Mouse (Mus musculus) left cerebral cortex, postnatal 25 days (tissue): ENCODE measurements around the gene Kcnip2. TPM values are rescaled to one million over a fixed set of nuclear protein-coding genes. Genes with fewer than 3 reads are reported as not detected.

Experiments
- DNase-seq, 2 experiments: peaks; one replicate each; pipeline ENCODE4 v3.0.0; 2022; ENCODE audit warnings: low spot score in 2 of 2, mixed read lengths in 1 of 2
- intact Hi-C: fragments of 180-260 bp; cut with DNase I; formaldehyde crosslinking; loops from one replicate; pipeline ENCODE4 v1.15.1; 2025
- total RNA-seq, 2 experiments: library from RNA; stranded (reverse); gene quantifications; 2 replicates each; pipeline ENCODE4 v1.2.3; 2021

The Kcnip2 gene
- total RNA-seq, 2 experiments from 2014 or later = 141 to 165 TPM

DNA sequence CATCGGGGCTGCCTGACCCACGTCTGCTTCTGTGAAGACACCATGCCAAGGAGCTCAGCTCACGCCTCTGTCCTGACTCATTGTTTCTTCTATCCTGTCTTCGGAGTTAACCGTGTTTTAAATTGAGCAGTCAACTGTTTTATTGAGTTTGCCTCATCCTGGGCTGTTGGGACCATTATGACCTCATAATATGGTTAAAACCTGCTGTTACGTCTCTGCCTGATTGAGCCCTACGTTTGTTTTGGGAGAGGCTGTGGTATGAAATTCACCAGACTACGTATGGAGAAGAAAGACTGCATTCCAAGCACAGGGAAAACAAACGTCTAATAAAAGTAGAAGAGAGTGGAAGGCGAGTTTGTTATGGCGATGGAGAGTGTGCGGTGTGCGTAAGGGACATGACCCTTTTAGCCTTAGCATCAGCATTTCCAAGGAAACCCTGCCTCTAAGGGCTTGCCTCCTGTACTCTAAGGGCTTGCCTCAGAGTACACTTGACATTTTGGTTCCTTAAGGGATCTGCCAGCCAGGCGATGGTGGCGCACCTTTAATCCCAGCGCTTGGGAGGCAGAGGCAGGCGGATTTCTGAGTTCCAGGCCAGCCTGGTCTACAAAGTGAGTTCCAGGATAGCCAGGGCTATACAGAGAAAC lies 31.8 kb downstream of the Kcnip2 start:
- intact Hi-C loops = no loop called here
- DNase-seq = no peak

DNA sequence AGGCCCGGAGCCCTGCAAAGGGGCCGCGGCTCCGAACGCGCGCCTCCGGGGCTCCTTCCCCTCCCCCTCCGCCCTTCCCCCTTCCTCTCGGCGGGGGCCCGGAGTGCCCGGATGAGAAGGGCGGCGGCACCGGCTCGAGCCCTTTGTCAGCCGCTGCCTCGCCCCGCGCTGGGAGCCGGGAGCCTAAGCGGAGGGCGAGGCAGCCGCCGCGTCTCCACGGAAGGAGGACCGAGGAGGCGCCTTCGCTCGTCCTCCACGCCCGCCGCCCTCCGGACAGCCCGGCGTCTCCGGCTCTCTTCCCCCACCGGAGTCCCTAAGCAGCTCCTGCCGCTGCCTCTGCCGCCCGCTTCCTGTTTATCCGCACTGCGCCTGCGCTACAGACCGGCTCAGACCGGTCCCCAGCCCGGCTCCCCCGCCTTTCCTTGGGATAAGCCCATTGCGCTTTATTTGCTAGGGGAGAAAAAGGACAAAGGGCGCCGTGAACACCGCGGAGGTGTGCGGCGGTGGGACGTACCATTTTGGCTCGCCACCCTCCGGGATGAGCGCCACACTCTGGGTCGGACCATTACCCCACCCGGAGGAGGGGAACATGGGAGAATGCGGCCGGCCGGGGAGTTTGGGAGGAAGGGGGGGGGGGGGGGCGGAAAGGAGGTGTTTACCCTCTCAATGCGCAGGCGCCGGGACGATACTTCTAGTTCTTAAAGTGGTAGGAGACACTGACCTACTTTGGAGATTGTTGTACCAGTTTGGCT lies 32.5 kb downstream of the Kcnip2 start, which contains the start of gene Mgea5:
Gene Mgea5, minus strand, starts transcription at position 657 of the 752 bp plus-strand sequence.
- intact Hi-C loops = no loop called here
- peak; percentile 98 to 99 for DNase-seq

- peak; percentile 46 to 47 for DNase-seq
- intact Hi-C loops = no loop called here
Observed at GRCm38 (mm10) chr19:45782315-45783001, 33.4 kb downstream of the Kcnip2 start.

DNA sequence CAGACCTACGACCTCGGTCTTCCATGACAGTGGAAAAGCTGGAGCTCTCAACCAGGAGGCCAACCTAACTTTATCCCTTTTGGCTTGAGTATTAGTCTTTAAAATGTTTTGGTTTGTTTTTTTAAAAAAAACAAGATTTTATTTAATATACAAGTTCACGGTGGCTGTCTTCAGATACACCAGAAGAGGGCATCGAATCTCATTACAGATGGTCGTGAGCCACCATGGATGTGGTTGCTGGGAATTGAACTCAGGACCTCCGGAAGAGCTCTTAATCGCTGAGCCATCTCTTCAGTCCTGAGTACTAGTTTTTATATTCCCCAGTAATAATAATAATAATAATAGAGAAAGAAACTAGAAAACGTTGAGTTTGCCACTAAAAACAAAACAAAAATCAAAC lies 34.2 kb downstream of the Kcnip2 start:
- DNase-seq = no peak
- intact Hi-C loops = no loop called here

GRCm38 (mm10) chr19:45780350-45780915 lies 35.4 kb downstream of the Kcnip2 start:
- intact Hi-C loops = no loop called here

GRCm38 (mm10) chr19:45775486-45775885 lies 40.4 kb downstream of the Kcnip2 start:
- peak; percentile 26 to 86 for DNase-seq
- intact Hi-C loops = no loop called here

More at GRCm38 (mm10) chr19:45780350-45780915, 35.4 kb downstream of the Kcnip2 start:
- no peak for DNase-seq

DNA sequence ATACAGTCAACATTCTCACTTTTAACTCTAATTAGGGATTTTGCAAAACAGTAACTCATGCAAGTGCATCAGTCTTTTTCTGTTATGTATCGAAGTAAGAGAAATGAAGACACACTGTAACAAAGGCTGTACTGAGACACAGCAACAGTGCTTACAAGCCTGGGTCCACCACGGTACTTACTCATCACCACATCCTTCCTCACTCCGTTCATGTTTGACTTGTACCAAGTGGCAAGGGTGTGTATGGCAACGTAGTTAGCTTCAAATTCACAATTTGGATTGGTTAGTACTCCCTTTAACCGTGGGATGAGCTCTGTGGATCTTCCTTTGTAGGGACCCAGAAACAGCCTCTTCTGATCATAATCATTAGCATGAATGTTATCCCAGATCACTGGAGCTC lies 44.4 kb downstream of the Kcnip2 start:
- no peak for DNase-seq
- intact Hi-C loops = no loop called here

- DNase-seq = no peak
- intact Hi-C loops = no loop called here
Observed at GRCm38 (mm10) chr19:45760810-45761209, 55.1 kb downstream of the Kcnip2 start.

- no peak for DNase-seq
- intact Hi-C loops = no loop called here
Observed at GRCm38 (mm10) chr19:45758671-45759070, 57.2 kb downstream of the Kcnip2 start.

DNA sequence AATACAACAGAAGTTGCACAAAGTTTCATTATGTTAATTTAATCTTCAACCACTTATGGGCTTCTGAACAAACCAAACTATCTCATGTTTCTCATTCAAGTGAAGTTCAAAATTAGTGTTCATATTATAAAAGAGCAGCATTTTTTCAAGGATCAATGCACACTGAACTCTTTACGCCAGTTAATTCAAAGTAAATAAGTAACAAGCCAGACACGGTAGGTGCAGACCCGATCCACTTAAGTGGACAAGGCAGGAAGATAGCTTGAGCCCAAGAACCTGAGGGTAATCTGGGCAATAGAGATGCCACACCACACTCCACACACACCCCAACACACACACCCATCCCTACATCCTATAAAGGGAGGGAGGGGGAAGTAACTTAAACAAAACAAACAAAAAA lies 62.3 kb downstream of the Kcnip2 start:
- DNase-seq = no peak

GRCm38 (mm10) chr19:45751881-45752280 lies 64.0 kb downstream of the Kcnip2 start:
- DNase-seq = no peak
- intact Hi-C loops = no loop called here

More for the DNA sequence above, 62.3 kb downstream of the Kcnip2 start:
- intact Hi-C loops = no loop called here

DNA sequence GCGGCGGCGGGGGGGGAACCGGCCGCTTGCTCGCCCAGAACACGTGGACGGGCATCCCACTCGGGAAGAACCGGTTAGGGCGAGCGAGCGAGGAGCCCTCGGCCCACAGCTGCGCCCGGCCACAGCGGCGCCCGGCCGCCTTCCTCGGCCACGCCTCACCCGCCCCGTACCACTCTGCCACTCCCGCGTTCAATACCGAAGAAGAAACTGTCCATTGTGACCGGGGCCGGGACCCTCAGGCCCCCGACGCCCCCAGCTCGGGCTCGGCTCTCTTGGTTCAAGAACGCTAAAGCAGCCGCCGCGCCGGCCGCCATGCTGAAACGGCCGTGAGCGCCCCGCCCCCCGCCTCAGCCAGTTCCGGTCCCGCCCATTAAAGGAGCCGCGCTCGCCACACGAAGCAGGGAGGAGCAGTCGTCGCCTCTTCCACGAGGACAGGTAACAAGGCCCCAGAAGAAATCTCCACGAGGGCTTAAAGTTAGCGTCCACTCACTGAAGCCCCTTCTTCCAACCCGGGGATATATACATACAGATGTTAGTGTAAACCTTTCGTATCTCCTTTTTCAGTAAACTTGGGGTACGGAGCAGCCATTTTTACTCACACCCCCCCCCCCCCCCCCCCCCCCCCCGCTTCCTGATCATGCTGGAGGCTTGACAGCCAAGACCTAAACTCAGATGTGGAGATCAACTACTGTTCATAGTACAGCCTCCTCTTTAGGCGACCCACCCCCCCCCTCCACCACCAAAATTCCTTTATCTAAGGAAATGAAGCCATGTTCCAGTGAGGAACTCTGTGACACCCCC lies 66.4 kb downstream of the Kcnip2 start, which contains the start of gene Npm3:
Gene Npm3, minus strand, starts transcription at position 349 of the 801 bp plus-strand sequence.
- intact Hi-C loops = loop anchor here (5.0 kb wide), 1 partner anchor 92 kb away; no protein-coding TSS in a partner anchor
- peak; percentile 81 to 85 for DNase-seq

- intact Hi-C loops = loop anchor here (5.0 kb wide), 1 partner anchor 91 kb away; no protein-coding TSS in a partner anchor
- DNase-seq = peak in 1 of 2 experiments; percentile 9
Observed at GRCm38 (mm10) chr19:45748691-45749242, 67.1 kb downstream of the Kcnip2 start.

DNA sequence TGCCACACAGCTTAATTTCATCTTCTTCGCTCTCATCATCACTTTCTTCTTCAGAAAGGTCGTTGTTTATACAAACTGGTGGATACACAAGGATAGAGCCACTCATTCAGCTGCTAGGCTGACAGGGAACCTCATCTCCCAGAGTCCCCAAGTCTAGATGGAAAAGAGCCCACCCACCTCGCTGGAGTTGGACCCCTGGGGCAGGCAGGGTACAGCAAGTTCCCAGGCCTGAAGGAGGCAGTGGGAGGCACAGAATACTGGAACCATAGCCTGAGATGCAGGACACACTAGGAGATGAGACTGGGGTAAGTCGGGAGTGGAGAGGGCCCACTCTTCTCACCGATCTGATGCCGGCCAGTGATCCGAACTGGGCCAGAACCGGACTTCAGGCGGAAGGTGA lies 67.7 kb downstream of the Kcnip2 start:
- DNase-seq = no peak
- intact Hi-C loops = loop anchor here (5.0 kb wide), 1 partner anchor 91 kb away; no protein-coding TSS in a partner anchor

GRCm38 (mm10) chr19:45747028-45747867 lies 68.6 kb downstream of the Kcnip2 start:
- intact Hi-C loops = loop anchor here (2.0 to 5.0 kb wide), 3 partner anchors 90 to 526 kb away; no protein-coding TSS in a partner anchor
- peak; percentile 86 to 88 for DNase-seq

DNA sequence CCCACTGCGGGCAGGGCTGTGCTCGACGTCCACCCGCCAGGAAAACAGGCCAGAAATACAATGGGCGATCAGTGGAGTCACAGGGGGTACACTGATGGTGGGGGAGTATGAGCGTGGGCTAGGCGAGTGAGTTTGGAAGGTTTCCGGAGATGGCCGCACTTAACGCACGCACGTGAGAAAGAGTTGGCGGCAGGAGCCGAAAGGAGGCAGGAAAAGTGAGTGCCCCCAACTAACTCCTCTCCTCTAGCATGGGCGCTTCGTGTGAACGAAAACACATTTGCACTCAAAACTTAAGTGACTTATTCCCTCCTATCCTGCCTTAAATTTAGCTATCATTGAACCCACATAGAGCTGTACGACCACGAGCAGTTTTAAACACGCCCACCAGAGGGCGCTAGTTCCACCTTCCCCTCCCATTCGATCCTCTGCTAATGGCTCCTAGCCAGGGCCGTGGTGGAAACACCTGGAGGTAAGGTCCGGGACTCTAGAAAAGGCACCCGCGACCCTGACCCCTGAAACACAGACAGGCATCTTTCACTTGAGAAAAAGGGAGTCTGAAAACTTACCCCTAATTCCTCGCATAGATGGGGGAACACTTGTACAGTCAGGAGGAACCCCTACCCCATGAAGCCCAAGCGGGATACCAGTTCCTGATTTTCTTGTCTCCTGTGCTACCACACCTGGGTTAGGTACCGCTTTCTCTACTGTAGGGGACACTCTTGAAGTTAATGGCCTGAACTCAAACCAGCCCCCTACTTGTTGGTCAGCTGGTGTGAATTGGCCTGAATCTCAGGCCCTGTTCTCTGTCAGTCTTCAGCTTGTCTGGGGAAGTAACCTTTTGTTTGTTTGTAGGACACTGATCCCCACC lies 69.5 kb downstream of the Kcnip2 start:
- intact Hi-C loops = loop anchor here (2.0 to 5.0 kb wide), 3 partner anchors 89 to 526 kb away; no protein-coding TSS in a partner anchor
- DNase-seq = peak; percentile 71 to 78
